Comparison of ENCODE assay signal across 8 mouse cellular contexts in genomic region chr2:35461971-35462787, GRCm38 (mm10). TPM values are rescaled to one million over a fixed set of nuclear protein-coding genes. Genes with fewer than 3 reads are reported as not detected.
DNase-seq lines count a peak whose midpoint lies in the region; ATAC-seq and TF ChIP-seq lines count a peak whose summit lies in the region.

No protein-coding gene starts in this region.

- H3K36me3 ChIP-seq in embryonic facial prominence, embryonic 10.5 days (replicated peaks): no peaks in the 10 kb centered on the region
- no peaks in the 10 kb centered on the region for H3K36me3 ChIP-seq in hindbrain, embryonic 10.5 days
- H3K36me3 ChIP-seq in liver, embryonic 15.5 days (replicated peaks): peaks cover 13% of the 10 kb centered on the region
- no peaks in the 10 kb centered on the region for H3K36me3 ChIP-seq in small intestine, adult 2 months (ENCODE audit: control insufficient read depth, insufficient read depth, low read length)

- H3K4me1 ChIP-seq in embryonic facial prominence, embryonic 10.5 days: peaks cover 41% of the 10 kb centered on the region
- H3K4me1 ChIP-seq in hindbrain, embryonic 10.5 days (replicated peaks): peaks cover 42% of the 10 kb centered on the region
- H3K4me1 ChIP-seq in liver, embryonic 15.5 days (replicated peaks): peaks cover 62% of the 10 kb centered on the region
- peaks cover 2% of the 10 kb centered on the region; the same call in 1 of the 2 replicates for H3K4me1 ChIP-seq in small intestine, adult 2 months (ENCODE audit: control insufficient read depth, insufficient read depth, insufficient read length, low read length)

- TF ChIP-seq CTCF in small intestine, adult 2 months (IDR thresholded peaks at IDR 0.05; ENCODE audit: extremely low read depth, insufficient read length, insufficient replicate concordance, low read depth, low read length): no peak

- H3K9ac ChIP-seq in liver, embryonic 15.5 days: peak overlapping the region; percentile 74

- DNase-seq in thymus, postnatal 25 days: peak; percentile 51
- no peak for DNase-seq in thymus, postnatal 0 days (ENCODE audit: low spot score)
- peak; percentile 64 for DNase-seq in embryonic facial prominence, embryonic 10.5 days (ENCODE audit: low spot score)
- DNase-seq in hindbrain, embryonic 10.5 days (ENCODE audit: low spot score): peak; percentile 61
- DNase-seq in frontal cortex, postnatal 14 days (ENCODE audit: low spot score in 2 of 2): no peak
- DNase-seq in urinary bladder, adult 18-20 months (ENCODE audit: low spot score in 2 of 2): no peak

- peak overlapping the region; percentile 97 for H3K4me2 ChIP-seq in liver, embryonic 15.5 days

- no peak for TF ChIP-seq POLR2A in small intestine, adult 2 months (IDR thresholded peaks at IDR 0.05; ENCODE audit: low read depth, low read length)

- ATAC-seq in liver, embryonic 15.5 days (ENCODE audit: insufficient read depth): peak; percentile 70

- WGBS in embryonic facial prominence, embryonic 10.5 days: 1% methylated on average over 52 of the region's 52 CpGs
- under 1% methylated on average over 52 of the region's 52 CpGs for WGBS in hindbrain, embryonic 10.5 days
- WGBS in liver, embryonic 15.5 days (ENCODE audit: insufficient replicate concordance): under 1% methylated on average over 52 of the region's 52 CpGs
- WGBS in small intestine, adult 2 months: 2% methylated on average over 52 of the region's 52 CpGs

- peaks cover 17% of the 10 kb centered on the region for H3K27me3 ChIP-seq in embryonic facial prominence, embryonic 10.5 days (replicated peaks; ENCODE audit: low read depth, poor library complexity, severe bottlenecking)
- peaks cover 11% of the 10 kb centered on the region for H3K27me3 ChIP-seq in hindbrain, embryonic 10.5 days (ENCODE audit: insufficient read depth, poor library complexity, severe bottlenecking)
- H3K27me3 ChIP-seq in liver, embryonic 15.5 days: no peaks in the 10 kb centered on the region; the same call in 1 of the 2 replicates
- H3K27me3 ChIP-seq in small intestine, adult 2 months (ENCODE audit: control insufficient read depth, insufficient read depth, low read length): peaks cover 13% of the 10 kb centered on the region

- H3K9me3 ChIP-seq in embryonic facial prominence, embryonic 10.5 days: no peaks in the 10 kb centered on the region
- H3K9me3 ChIP-seq in hindbrain, embryonic 10.5 days: no peaks in the 10 kb centered on the region
- H3K9me3 ChIP-seq in liver, embryonic 15.5 days (replicated peaks): no peaks in the 10 kb centered on the region

- peak overlapping the region; percentile 70 for H3K4me3 ChIP-seq in embryonic facial prominence, embryonic 10.5 days
- peak overlapping the region; percentile 71 for H3K4me3 ChIP-seq in hindbrain, embryonic 10.5 days
- peak overlapping the region; percentile 67 for H3K4me3 ChIP-seq in liver, embryonic 15.5 days (replicated peaks)
- H3K4me3 ChIP-seq in small intestine, adult 2 months (ENCODE audit: low read depth, low read length): peak overlapping the region; percentile 63

- peak overlapping the region; percentile 88 for H3K27ac ChIP-seq in embryonic facial prominence, embryonic 10.5 days (replicated peaks)
- H3K27ac ChIP-seq in hindbrain, embryonic 10.5 days: peak overlapping the region; percentile 90
- peak overlapping the region; percentile 68 for H3K27ac ChIP-seq in liver, embryonic 15.5 days (replicated peaks)
- H3K27ac ChIP-seq in small intestine, adult 2 months (ENCODE audit: insufficient read depth, low read depth, low read length): peak overlapping the region; percentile 73

RNA-seq across cellular contexts. Expression of gene Ggta1, which starts 0.9 kb away (rescaled TPM):
- 26.2 and 27.3 TPM in 2 replicates for polyA plus RNA-seq in thymus, postnatal 0 days (2015; fragmentation: Nextera tagmentation; extraction: Ambion mirVana)
- polyA plus RNA-seq in embryonic facial prominence, embryonic 10.5 days (2016; fragmentation: Nextera tagmentation; extraction: Ambion mirVana): 6.3 and 8.0 TPM in 2 replicates
- 5.0 and 6.4 TPM in 2 replicates for polyA plus RNA-seq in hindbrain, embryonic 10.5 days (2016; fragmentation: Nextera tagmentation; extraction: Ambion mirVana)
- polyA plus RNA-seq in liver, embryonic 15.5 days (2015; fragmentation: Nextera tagmentation; extraction: Ambion mirVana): 9.0 and 9.1 TPM in 2 replicates
- 3.5 and 3.6 TPM in 2 replicates for polyA plus RNA-seq in small intestine, adult 2 months (2012; rRNA removed)

Comparison
In these comparisons a context has a peak if more than half of its experiments do, and no peak if none do; other contexts are left out.
1. DNase-seq: peak in thymus, postnatal 25 days (single experiment), embryonic facial prominence, embryonic 10.5 days (single experiment) and hindbrain, embryonic 10.5 days (single experiment); none in thymus, postnatal 0 days (single experiment), frontal cortex, postnatal 14 days (0 of 2) and urinary bladder, adult 18-20 months (0 of 2).
2. Peak in every context shown above with its lines, with median percentiles within 50 percentile points of each other: H3K27ac ChIP-seq and H3K4me3 ChIP-seq.